Mouse (Mus musculus): ENCODE results near the gene Chmp2a. TPM values are rescaled to one million over a fixed set of nuclear protein-coding genes. Genes with fewer than 3 reads are reported as not detected.

Gene Chmp2a
- polyA plus RNA-seq, 1 experiment, result 264 TPM

GRCm38 (mm10) chr7:13039181-13039580 is 4.6 kb upstream of the Chmp2a start:
- H3K27ac ChIP-seq (ENCODE audit: insufficient read depth, low read length), result no peak overlapping the region; the same call in 1 of the 2 replicates
- H3K27me3 ChIP-seq (ENCODE audit: control insufficient read depth, insufficient read depth, low read length), result no peaks in the 10 kb centered on the region
- WGBS, result 45% methylated on average over 1 of the region's 1 CpGs
- DNase-seq, result no peak
- TF ChIP-seq CTCF (IDR thresholded peaks at IDR 0.05; ENCODE audit: borderline replicate concordance, insufficient read depth, low read depth, low read length) (no peak), POLR2A (IDR thresholded peaks at IDR 0.05; ENCODE audit: borderline replicate concordance, insufficient read depth, low read length) (no peak)
- H3K4me3 ChIP-seq (replicated peaks; ENCODE audit: insufficient read depth, low read depth, low read length), result peak overlapping the region; percentile 88
- H3K4me1 ChIP-seq (ENCODE audit: control insufficient read depth, insufficient read depth, low read length), result peaks cover 16% of the 10 kb centered on the region

DNA sequence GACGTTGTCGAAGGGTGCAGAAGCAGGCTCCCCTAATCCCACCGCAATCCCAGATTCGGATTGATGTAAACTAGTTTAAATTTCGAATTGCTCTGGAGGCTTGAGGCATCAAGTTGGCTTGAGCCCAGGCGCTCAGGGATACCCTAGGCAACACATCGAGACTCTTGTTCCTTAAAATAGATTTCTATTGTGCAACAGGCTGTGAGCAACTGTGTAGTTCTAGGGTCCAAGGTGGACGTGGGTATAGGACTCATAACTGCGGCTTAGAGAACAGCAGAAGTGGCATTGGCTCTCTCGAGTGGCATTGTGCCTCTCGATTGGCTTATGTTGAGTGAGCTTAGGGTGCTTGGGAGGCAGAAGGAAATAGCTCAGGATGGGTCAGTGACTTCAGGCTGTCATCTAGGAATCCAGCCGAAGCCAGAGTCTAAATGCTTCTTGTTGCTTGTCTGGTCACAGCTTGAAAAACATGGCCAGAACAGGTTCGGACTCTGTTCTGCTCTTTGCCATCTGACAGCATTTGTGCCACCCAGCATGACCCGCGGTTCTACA is 4.1 kb upstream of the Chmp2a start:
- TF ChIP-seq CTCF (IDR thresholded peaks at IDR 0.05; ENCODE audit: borderline replicate concordance, insufficient read depth, low read depth, low read length) (no peak), POLR2A (IDR thresholded peaks at IDR 0.05; ENCODE audit: borderline replicate concordance, insufficient read depth, low read length) (no peak)
- 1% methylated on average over 15 of the region's 15 CpGs for WGBS
- DNase-seq, result no peak

GRCm38 (mm10) chr7:13037901-13038555 is 3.4 kb upstream of the Chmp2a start, which contains the start of gene Ube2m:
Gene Ube2m (minus strand): TSS chr7:13038275.
- TF ChIP-seq POLR2A (IDR thresholded peaks at IDR 0.05; ENCODE audit: borderline replicate concordance, insufficient read depth, low read length) (peak; percentile 85; the same call in 1 of the 2 replicates), CTCF (IDR thresholded peaks at IDR 0.05; ENCODE audit: borderline replicate concordance, insufficient read depth, low read depth, low read length) (no peak)
- DNase-seq, result peak; percentile 98 to 100
- H3K27ac ChIP-seq (ENCODE audit: insufficient read depth, low read length), result peak within 1 kb of the TSS; percentile 99
- H3K4me3 ChIP-seq (replicated peaks; ENCODE audit: insufficient read depth, low read depth, low read length), result peak within 1 kb of the TSS; percentile 88
- H3K4me1 ChIP-seq (ENCODE audit: control insufficient read depth, insufficient read depth, low read length), result peaks cover 14% of the 10 kb centered on the region
- no peaks in the 10 kb centered on the region for H3K27me3 ChIP-seq (ENCODE audit: control insufficient read depth, insufficient read depth, low read length)
- WGBS, result under 1% methylated on average over 64 of the region's 65 CpGs

More for the DNA sequence above, 4.1 kb upstream of the Chmp2a start:
- Histone ChIP-seq H3K4me3 (replicated peaks; ENCODE audit: insufficient read depth, low read depth, low read length) (peak overlapping the region; percentile 88), H3K4me1 (ENCODE audit: control insufficient read depth, insufficient read depth, low read length) (peaks cover 16% of the 10 kb centered on the region), H3K27ac (ENCODE audit: insufficient read depth, low read length) (peak overlapping the region; percentile 99), H3K27me3 (ENCODE audit: control insufficient read depth, insufficient read depth, low read length) (no peaks in the 10 kb centered on the region)

DNA sequence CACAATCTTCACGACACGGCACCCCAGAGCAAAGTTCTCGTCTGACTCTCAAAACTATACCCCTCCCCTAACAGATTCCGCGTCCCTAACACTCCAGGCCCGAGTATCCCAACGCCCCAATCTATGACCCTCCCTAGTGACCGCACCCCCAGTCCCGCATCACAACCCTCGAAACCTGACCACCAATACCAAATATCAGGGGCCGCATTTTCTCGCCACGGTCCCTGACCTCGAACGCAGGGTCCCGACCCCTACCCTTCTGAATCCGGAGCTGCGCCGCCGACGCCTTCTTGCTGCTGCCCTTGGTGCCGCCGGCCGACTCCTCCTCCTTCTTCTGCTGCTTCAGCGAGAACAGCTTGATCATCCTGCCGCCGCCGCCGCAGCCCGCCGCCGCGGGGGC is 2.8 kb upstream of the Chmp2a start:
- peak in 1 of 2 experiments; percentile 59 for DNase-seq
- peaks cover 7% of the 10 kb centered on the region for H3K4me1 ChIP-seq (ENCODE audit: control insufficient read depth, insufficient read depth, low read length)
- peak overlapping the region; percentile 88 for H3K4me3 ChIP-seq (replicated peaks; ENCODE audit: insufficient read depth, low read depth, low read length)
- 1% methylated on average over 32 of the region's 33 CpGs for WGBS
- H3K27ac ChIP-seq (ENCODE audit: insufficient read depth, low read length), result peak overlapping the region; percentile 58
- TF ChIP-seq POLR2A (IDR thresholded peaks at IDR 0.05; ENCODE audit: borderline replicate concordance, insufficient read depth, low read length) (no peak), CTCF (IDR thresholded peaks at IDR 0.05; ENCODE audit: borderline replicate concordance, insufficient read depth, low read depth, low read length) (no peak)
- no peaks in the 10 kb centered on the region for H3K27me3 ChIP-seq (ENCODE audit: control insufficient read depth, insufficient read depth, low read length)

GRCm38 (mm10) chr7:13036806-13037205 is 2.2 kb upstream of the Chmp2a start:
- Histone ChIP-seq H3K4me3 (replicated peaks; ENCODE audit: insufficient read depth, low read depth, low read length) (peak overlapping the region; percentile 88), H3K27me3 (ENCODE audit: control insufficient read depth, insufficient read depth, low read length) (no peaks in the 10 kb centered on the region), H3K4me1 (ENCODE audit: control insufficient read depth, insufficient read depth, low read length) (peaks cover 7% of the 10 kb centered on the region), H3K27ac (ENCODE audit: insufficient read depth, low read length) (no peak overlapping the region)
- DNase-seq, result peak in 1 of 2 experiments; percentile 10
- TF ChIP-seq POLR2A (IDR thresholded peaks at IDR 0.05; ENCODE audit: borderline replicate concordance, insufficient read depth, low read length) (no peak), CTCF (IDR thresholded peaks at IDR 0.05; ENCODE audit: borderline replicate concordance, insufficient read depth, low read depth, low read length) (no peak)
- WGBS, result 34% methylated on average over 4 of the region's 4 CpGs

DNA sequence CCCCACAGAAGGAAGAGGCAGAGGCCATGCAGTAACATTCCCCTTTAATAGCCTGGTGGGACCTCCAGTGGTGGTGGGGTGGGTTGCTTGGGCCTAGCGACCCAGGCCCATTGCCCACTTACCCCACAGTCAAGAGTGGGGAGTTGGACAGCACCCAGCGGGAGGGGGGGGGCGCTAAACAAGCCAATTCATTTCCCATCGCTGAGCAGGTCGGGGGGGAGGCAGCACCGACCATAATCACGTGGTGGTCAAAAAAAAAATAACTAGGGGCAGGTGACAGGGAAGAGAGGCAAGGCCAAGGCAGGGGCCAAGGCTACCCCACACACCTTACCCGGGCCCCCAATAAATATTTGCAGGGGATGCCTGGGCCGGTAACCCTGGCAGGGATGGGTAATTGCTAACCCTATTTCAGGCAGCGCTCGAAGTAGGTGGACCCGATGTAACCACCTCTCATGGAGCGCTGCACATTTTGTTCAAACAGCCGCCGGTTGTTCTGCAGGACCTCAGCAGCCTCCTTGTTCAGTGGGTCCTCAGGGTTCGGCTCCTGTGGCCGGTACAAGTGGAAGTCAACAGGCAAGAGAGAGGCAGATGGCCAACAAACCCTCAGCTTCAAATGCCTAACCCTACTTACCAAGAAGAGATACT is 726 bp upstream of the Chmp2a start:
- peak overlapping the region; percentile 90 for H3K4me3 ChIP-seq (replicated peaks; ENCODE audit: insufficient read depth, low read depth, low read length)
- H3K4me1 ChIP-seq (ENCODE audit: control insufficient read depth, insufficient read depth, low read length), result peaks cover 7% of the 10 kb centered on the region
- TF ChIP-seq POLR2A (IDR thresholded peaks at IDR 0.05; ENCODE audit: borderline replicate concordance, insufficient read depth, low read length) (no peak), CTCF (IDR thresholded peaks at IDR 0.05; ENCODE audit: borderline replicate concordance, insufficient read depth, low read depth, low read length) (no peak)
- WGBS, result 68% methylated on average over 17 of the region's 17 CpGs
- DNase-seq, result peak in 1 of 2 experiments; percentile 48
- 0 out of 2 replicates have a peak overlapping the region, but pooled peaks have one; percentile 4 for H3K27ac ChIP-seq (ENCODE audit: insufficient read depth, low read length)
- H3K27me3 ChIP-seq (ENCODE audit: control insufficient read depth, insufficient read depth, low read length), result no peaks in the 10 kb centered on the region

GRCm38 (mm10) chr7:13033451-13034147 is 1.0 kb downstream of the Chmp2a start:
- Histone ChIP-seq H3K27me3 (ENCODE audit: control insufficient read depth, insufficient read depth, low read length) (no peaks in the 10 kb centered on the region), H3K4me3 (replicated peaks; ENCODE audit: insufficient read depth, low read depth, low read length) (peak overlapping the region; percentile 90), H3K27ac (ENCODE audit: insufficient read depth, low read length) (peak overlapping the region; percentile 81; the same call in 1 of the 2 replicates), H3K4me1 (ENCODE audit: control insufficient read depth, insufficient read depth, low read length) (peaks cover 3% of the 10 kb centered on the region)
- TF ChIP-seq CTCF (IDR thresholded peaks at IDR 0.05; ENCODE audit: borderline replicate concordance, insufficient read depth, low read depth, low read length), result no peak
- TF ChIP-seq POLR2A (IDR thresholded peaks at IDR 0.05; ENCODE audit: borderline replicate concordance, insufficient read depth, low read length), result no peak
- DNase-seq, result peak in 1 of 2 experiments; percentile 24
- WGBS, result 39% methylated on average over 13 of the region's 13 CpGs
